Mouse (Mus musculus) B cell, adult (primary cell): Measurements from ENCODE around the gene Sbp. TPM values are rescaled to one million over a fixed set of nuclear protein-coding genes. Genes with fewer than 3 reads are reported as not detected.

Experiments used
- total RNA-seq: library from RNA; stranded (reverse); gene quantifications from 4 replicates; pipeline ENCODE4 v1.2.4, GENCODE M21; 2023; ENCODE audit not compliant: inconsistent age

Gene Sbp
- total RNA-seq, result not detected in 4 replicates

DNA sequence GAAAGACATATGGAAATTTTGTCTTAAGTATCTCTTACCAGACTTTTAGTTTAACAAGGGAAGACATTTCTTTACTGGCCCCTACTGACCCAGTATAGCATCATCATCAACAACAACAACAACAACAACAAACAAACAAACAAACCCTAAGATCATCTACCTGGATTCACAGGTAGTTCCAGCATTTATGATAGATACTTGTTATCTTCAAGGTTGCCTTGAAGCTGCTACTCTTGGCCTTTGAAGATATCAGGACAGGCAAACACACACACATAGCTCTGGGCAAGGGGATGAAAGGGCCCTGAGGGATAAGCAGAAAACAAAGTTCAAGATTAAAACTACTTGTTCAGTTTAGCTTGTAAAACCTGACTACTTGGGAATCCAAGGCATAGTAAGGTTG lies at the start of gene Sbp:
Gene Sbp, plus strand, starts transcription at position 301 of the 400 bp plus-strand sequence.

DNA sequence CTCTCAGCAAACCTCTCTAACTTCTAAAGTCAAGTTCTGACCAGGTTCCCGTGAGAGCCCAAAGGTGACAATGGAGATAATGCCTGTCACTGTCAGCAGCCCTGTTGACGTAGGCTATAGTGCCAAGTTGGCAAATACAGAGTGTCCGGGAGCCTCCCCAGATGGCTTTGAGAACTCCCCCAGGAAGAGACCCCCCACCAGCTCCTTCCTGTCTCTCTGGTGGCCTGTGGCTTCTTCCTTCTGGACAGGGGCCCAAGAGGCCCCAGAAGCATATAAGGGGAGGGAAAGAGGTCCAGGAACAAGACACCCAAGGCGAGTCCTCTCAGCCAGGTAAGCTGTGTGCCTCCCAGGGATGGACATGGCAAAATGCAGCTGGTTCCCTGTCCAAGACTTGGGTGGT lies 24.3 kb upstream of the Sbp start, which contains the start of gene Dcpp3:
Gene Dcpp3, plus strand, starts transcription at position 301 of the 400 bp plus-strand sequence.

DNA sequence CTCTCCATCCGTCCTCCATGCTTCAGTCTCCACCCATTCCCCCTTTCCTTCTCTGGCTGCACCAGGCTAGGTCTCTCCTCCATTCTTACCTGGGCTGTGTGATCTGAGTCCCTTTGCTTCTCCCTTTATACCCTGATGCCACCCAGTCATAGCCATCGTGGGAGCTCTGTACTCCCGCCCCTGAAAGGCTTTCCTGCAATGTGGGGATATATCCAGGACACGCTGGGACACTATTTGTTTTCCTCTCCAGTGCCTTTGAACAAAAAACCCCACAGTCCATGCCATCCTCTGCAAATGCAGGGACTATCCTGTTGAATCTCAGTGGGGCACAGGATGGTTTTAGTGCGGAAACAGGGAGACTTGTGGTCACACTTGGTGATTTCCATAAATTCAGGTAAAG lies 13.7 kb downstream of the Sbp start, which contains the start of gene Sbpl:
Gene Sbpl, minus strand, starts transcription at position 101 of the 400 bp plus-strand sequence.

DNA sequence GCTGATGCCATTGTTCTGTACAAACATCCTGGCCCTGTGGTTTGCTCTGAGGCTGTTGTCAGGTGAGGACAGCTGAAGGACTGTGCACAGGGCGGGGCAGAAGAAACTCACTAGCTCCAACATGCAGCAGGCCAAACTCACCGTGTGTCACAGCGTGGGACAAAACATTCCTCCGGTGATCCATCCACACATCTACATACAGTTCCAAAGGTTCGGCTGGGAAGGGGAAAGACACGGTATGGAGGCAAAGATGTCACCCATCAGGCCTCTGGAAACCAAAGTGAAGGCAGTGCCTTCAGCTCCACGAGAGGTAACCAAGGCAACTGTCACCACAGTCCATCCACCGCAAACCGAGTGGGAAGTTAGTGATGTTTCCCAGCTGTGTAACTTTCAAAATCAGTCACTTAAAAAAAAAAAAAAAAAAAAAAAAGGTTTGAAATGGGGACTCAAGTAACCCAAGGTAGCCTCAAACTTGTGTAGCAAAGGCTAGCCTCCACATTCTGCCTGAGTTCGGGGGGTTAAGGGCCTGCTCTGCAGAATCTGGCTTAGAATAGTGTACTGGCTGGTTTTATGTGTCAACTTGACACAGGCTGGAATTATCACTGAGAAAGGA lies 38.9 kb downstream of the Sbp start, which contains the start of gene Prss30:
Gene Prss30, minus strand, starts transcription at position 270 of the 613 bp plus-strand sequence.

Other genes with a start within 250 kb of the Sbp start
- gene 1520401A03Rik, start 218.9 kb upstream of the Sbp start, total RNA-seq, result not detected in 4 replicates
- 32.8 to 35.4 TPM (median 33.4 TPM) in 4 replicates for gene Pkmyt1, start 215.3 kb upstream of the Sbp start, total RNA-seq
- gene Paqr4, start 200.8 kb upstream of the Sbp start, total RNA-seq, result 0.27 to 0.67 TPM (median 0.48 TPM) in 4 replicates
- not detected in 4 replicates for gene Kremen2, start 195.8 kb upstream of the Sbp start, total RNA-seq
- gene Flywch1, start 170.1 kb upstream of the Sbp start, total RNA-seq, result 24.2 to 32.5 TPM (median 29.5 TPM) in 4 replicates
- gene Flywch2, start 155.6 kb upstream of the Sbp start, total RNA-seq, result 0.81 TPM in 1 of 4 replicates, not detected in the others
- 1,187 to 1,326 TPM (median 1,293 TPM) in 4 replicates for gene Srrm2, start 151.1 kb upstream of the Sbp start, total RNA-seq
- 159 to 201 TPM (median 175 TPM) in 4 replicates for gene Elob, start 112.5 kb upstream of the Sbp start, total RNA-seq
- not detected in 4 replicates for gene Prss33, start 105.6 kb upstream of the Sbp start, total RNA-seq
- gene Prss32, start 97.8 kb upstream of the Sbp start, total RNA-seq, result not detected in 4 replicates
- 0.69 TPM in 1 of 4 replicates, not detected in the others for gene Prss41, start 97.5 kb upstream of the Sbp start, total RNA-seq
- not detected in 4 replicates for gene Prss21, start 73.6 kb upstream of the Sbp start, total RNA-seq
- gene Dcpp1, start 60.8 kb upstream of the Sbp start, total RNA-seq, result not detected in 4 replicates
- gene Dcpp2, start 60.8 kb upstream of the Sbp start, total RNA-seq, result not detected in 4 replicates
- gene Dcpp3, start 24.2 kb upstream of the Sbp start, total RNA-seq, result not detected in 4 replicates
- gene Sbpl, start 13.6 kb downstream of the Sbp start, total RNA-seq, result not detected in 4 replicates
- gene Prss30, start 38.9 kb downstream of the Sbp start, total RNA-seq, result not detected in 4 replicates
- not detected in 4 replicates for gene Prss22, start 56.4 kb downstream of the Sbp start, total RNA-seq
- not detected in 4 replicates for gene Prss27, start 96.5 kb downstream of the Sbp start, total RNA-seq
- 28.2 to 33.1 TPM (median 30.9 TPM) in 4 replicates for gene Kctd5, start 131.8 kb downstream of the Sbp start, total RNA-seq
- 64.1 to 73.9 TPM (median 67.7 TPM) in 4 replicates for gene Pdpk1, start 209.3 kb downstream of the Sbp start, total RNA-seq
- gene Amdhd2, start 222.1 kb downstream of the Sbp start, total RNA-seq, result 35.6 to 45.5 TPM (median 38.6 TPM) in 4 replicates
- gene Atp6v0c, start 228.0 kb downstream of the Sbp start, total RNA-seq, result 233 to 260 TPM (median 250 TPM) in 4 replicates